Mouse (Mus musculus) adrenal gland, postnatal 14 days (tissue): ENCODE data around the gene Myo9a. TPM values are rescaled to one million over a fixed set of nuclear protein-coding genes. Genes with fewer than 3 reads are reported as not detected.
"Not testable (repeated sequence)": the region's sequence is repeated elsewhere in the genome, so short reads cannot be mapped to it uniquely, and the experiment has no call there.

Experiments used
- DNase-seq: peaks from one replicate; pipeline ENCODE4 v3.0.0; 2021; ENCODE audit warnings: mixed read lengths
- total RNA-seq: library from RNA; stranded (reverse); gene quantifications from 2 replicates; pipeline ENCODE4 v1.2.3, GENCODE M21; 2021

Gene Myo9a
- total RNA-seq, 1 experiment from 2014 or later, result 14.1 TPM

DNA sequence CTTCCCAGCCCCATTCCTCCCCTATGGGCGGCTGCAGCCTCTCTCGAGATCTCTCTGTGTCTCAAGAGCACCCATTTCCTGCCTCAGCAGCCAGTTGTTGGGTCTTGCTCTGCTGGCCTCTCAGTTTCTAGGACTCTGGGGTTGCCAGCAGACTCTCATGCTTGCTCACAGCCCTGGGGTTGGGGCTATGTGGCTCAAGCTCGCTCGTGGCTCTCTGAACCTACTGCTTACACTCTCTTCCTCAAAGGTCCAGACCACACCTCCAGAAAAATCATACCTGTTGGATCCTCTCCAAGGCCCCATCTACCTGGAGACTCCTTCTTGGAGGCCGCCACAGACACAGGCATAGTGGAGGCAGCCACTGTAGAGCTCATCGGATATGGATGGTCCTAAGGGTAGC is 198.8 kb downstream of the Myo9a start:
- DNase-seq, result no peak

DNA sequence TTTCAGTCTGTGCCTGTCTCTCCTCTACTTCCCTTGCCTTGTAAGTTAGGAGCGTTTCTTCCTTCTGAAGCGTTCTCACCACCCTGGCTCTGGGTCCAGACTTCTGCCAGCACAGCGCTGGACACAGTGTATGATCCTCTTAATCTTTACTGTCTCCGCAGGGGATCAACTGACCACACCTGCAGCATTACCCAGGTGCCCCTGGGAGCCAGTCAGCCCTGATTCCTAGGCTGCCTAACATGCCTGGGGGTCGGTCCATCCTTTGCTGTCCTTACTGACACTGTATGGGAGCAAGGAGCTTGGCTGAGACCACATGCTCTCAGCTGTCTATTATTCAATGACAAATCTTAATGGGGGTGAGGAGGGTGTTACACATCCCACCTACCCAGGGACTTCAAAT is 199.3 kb downstream of the Myo9a start:
- DNase-seq, result no peak

DNA sequence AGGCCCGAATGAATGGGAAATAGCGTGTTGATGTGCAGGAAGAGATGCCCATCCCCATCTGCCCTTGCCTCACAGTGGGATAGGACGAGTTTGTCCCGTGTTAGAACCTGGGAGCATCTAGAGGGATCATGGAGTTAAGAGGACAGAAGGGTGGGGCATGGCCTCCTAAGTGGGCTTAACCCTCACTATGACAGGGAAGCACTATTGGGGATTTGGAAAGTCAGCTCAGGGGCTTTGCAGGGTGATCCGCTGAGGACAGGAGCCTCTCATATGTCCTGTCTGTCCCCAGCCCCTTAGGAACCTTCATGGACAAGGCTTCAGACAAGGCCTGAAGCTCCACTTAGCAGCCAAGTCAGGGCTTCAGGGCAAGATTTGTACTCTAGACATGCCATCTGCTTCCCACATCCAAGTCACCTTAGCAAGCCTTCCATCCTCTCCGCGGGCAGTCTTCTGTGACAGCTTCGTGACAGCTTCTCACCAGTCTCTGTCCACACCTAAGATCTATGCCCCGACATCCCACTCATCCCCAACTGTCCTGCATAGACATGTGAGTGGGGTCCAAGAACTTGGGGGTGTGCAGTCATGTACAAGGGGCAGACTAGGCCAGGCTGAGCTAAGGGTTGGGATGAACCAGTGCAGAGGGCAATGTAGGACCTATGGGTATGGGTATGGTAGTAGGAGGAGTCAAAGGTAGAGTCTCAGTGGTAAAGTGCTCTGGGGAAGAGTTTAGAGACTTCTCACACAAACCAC is 200.5 kb downstream of the Myo9a start:
- no peak for DNase-seq

DNA sequence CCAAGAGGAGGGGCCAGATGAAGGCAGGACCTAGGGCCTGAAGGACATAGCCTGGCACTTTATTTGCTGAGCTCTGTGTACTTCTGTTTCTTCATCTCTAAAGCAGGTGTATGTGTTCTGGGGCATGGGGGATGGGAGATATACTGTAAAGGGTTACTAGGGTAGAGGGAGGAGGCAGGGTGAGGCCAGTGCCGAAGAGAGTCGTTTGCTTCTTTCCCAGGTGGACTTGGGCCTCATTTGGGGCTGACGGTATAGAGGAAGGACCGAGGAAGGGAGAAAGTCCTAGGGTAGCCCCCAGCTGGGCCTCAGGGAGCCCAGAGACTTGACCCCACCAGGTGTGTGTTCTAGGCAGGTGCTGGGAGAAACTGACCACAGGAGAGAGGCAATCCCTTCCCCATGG is 201.2 kb downstream of the Myo9a start:
- no peak for DNase-seq

DNA sequence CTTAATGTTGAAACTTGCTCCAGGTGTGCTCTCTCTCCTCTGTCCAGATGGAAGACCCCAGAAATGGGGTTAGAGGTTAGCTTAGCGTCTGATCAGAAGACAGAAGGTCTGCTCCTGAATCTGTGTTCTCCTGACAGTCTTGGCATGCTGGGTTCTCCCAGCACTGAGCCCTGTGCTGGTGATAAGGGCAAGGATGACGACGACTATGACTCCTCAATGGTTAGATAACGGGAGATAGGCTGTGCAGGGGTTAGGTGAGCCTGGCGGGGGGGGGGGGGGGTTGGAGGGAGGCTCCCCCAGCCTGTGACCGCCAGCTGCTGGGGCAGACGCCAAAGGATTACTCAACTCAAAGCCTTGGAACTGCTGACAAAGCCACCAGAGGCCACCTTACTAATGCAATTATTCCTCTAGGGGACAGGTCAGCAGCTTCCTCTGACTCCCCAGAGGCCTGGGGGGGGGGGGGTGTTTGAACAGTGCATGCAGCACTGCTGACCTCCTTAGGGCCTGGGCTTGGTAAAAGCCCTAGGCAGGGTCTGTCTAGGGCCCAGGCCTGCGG is 201.9 kb downstream of the Myo9a start:
- DNase-seq, result peak; percentile 86

DNA sequence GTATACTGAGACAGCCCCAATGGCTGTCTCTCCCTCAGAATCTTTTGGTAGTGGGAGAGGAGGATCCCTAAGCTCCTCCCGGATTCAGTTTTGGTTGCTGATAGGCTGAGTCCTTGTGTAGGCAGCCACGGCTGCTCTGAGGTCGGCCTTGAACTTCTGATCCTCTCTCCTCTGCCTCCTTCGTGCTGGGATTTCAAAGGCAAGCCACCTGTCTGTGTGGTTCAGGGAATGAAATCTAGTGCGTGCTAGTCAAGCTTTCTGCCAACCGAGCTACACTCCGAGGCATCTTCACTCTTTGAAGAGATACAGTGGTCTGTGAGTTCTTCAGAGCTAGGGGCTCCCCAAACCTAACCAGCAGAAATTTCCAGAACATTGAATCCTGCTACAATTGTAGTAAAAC is 202.9 kb downstream of the Myo9a start:
- DNase-seq, result no peak

DNA sequence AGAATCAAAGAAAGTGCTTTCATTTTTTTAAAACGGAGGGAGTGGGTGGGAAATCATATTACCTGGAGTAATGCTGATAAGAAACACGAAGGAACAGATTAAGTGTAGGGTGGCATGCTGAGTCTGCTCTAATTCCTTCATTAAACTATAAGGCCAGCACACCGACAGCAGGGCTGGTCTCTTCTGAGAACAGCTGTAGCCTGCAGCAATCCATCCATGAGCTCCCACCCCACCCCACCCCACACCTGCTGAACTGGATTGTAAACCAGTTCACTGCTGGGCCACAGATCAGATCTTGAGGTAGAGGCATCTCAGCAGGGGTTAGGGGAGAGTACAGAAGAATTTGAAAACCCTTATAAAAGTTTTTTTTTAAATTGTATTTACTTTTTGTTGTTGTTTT is 204.5 kb downstream of the Myo9a start:
- DNase-seq, result no peak

DNA sequence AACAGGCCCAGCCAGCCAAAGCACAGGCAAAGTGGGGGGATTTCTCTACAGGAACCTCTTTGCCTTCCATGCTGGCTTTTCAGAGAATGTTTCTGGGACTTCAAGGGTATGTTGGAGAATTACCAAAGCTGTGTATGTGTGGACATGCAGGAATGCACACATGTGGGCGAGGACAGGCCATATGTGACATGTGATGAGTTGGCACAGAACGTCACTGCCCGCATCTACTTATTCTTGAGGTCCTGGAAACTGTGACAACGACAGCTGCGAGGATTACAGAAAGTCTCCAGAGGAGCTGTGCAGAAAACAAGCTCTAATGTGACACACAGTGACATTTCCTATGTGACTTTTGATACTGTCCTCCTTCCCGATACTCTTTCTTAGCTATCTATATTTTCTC is 205.0 kb downstream of the Myo9a start:
- DNase-seq, result no peak

DNA sequence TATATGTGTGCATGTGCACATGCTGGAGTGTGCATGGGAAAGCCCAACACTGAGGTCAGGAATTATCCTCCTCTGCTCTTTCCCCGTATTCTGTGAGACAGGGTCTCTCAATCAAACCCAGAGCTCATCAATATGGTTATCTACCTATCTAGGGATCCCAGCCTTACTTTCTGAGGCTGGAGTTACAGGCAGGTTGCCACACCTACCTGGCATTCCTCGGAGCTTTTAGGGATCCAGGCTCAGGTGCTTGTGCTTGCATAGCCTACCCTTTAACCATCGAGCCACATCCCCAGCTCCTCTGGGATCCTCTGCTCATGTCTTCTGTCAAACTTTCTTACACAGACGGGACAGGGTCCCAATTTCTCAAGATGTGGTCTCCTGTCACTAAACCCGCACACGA is 205.8 kb downstream of the Myo9a start:
- DNase-seq, result no peak

DNA sequence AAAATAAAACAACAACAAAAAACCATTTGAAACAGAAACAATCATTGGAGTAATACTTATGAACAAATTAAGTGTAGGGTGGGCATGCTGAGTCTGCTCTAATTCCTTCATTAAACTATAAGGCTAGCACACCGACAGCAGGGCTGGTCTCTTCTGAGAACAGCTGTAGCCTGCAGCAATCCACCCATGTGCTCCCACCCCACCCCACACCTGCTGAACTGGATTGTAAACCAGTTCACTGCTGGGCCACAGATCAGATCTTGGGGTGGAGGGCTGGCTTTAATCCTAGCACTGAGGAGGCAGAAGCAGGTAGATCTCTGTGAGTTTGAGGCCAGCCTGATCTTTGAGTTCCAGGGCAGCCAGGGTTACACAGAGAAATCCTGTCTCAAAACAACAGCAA is 207.4 kb downstream of the Myo9a start:
- not testable (repeated sequence) for DNase-seq

DNA sequence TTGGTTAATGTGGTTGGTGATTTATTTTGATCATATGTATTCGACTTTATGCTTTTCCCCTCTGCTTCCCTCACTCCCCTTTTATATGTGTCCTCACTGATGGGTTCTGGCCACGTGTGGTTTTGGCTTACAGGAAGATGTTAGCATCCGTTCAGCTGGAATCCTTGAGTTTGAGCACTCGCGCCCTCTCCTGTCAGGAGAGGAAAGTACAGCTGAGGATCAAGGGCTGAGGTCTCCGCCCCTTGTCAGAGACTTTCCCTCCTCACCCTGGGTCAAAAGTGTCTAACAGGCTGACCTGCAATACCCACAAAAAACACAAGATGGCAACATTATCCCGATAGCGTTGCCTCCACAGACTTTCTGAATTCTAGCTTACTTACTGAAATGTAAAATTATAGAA is 208.6 kb downstream of the Myo9a start:
- DNase-seq, result peak; percentile 92

DNA sequence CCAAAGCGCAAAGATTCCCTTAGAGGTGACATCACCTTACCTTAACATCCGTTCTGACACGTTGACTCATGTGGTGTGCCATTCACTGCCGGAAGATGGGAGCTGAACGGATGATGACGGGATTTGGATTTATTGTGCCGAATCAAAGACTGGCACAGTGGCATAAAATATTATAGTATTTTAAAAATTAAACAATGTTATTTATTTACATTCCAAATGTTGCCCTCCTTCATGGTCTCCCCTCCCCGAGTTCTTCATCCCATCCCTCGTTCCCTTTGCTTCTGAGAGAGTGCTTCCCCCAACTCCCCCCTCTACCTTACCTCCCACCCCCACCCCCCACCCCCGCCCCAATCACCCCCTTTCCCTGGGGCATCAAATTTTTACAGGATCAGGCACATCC is 209.9 kb downstream of the Myo9a start, which contains the start of gene Nr2e3:
Gene Nr2e3 (minus strand): TSS at position 101 of the 400 bp plus-strand sequence.
- DNase-seq, result no peak

DNA sequence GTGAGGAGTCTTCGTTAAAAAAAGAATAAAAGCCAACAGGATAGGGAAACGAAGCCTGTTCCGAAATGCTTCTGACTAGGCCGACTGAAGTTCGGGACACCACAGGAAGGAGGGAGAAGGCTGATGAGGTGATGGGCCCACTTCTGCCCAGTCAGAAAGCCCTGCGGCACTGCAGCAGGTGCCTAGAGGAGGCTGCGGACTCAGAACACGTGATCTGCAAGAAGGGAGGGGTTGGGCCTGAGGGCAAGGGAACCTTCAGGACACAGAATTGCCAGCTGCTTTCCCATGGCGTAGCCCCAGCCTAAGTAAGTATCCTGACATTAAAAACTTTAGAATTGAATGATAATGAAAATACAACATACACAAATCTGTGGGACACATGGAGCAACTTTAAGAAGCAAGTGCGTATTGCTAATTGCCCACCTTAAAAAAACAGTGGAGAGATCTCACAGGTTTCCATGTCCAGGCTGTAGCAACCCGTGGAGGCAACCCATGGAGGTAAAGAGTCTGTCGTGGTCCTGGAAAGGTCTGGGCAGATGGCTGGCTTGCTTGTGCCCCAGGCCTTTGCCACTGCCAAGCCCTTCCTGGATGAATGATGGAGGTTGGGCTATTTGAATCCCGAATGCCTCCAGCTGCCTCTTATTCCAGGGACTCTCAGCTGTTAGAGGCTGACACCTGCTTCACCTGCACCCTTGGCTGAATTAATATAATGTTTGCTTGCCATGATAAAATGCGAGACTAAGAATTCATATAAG is 210.7 kb downstream of the Myo9a start:
- no peak for DNase-seq

DNA sequence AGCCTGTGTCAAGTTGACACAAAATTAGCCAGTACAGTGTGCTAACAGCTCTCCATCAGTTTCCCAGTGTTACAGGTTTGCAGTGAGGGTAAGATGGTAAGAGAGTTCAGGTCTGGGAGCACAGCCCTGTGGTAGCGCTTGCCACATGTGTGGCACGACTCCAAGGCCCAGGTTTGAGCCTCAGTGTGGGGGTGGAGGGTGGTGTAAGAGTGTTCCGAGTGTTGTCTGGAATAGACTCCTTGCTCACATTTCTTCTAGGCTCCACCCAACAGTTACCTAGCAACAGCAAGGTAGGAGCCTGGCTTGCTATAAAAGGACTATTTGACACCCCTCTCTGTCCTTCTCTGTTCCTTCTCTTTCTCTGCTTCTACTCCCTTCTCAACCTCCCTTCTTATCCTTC is 213.7 kb downstream of the Myo9a start:
- peak; percentile 44 for DNase-seq

DNA sequence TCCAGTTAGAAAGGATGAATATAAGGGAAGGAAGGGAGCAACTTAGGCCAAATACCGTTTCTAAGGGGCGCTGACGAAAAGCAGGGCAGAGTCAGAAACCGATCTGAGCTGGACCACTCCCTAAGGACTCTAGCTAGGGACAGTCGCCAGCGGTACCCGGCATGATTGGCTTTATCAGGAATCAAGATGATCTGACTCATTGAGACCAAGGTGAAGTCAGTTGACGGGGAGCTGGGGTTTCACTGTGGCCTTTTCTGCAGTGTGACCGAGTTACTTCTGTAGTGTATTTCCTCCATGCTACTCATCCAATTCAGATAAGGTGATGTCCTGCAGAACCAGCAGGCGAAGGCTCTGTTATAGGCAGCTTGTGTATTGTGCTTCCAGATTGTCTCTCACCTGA is 214.3 kb downstream of the Myo9a start:
- no peak for DNase-seq

DNA sequence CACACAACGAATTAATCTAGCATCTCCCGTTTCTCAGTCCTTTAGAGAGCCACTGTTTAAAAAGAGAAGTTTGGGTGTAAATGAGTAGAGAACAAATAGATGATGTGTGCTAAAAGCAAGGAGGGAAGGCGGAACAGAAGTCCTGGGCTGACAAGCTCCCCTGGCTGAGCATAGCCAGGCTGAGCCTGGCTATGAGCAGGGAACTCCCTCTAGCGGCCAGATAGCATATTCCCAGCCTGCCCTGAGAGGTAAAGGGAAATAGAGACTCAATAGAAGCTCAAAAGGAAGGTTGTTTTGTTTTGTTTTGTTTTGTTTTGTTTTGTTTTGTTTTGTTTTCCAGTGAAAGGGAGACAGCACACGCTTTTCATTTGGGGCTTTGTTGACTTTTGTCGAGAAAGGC is 218.7 kb downstream of the Myo9a start:
- DNase-seq, result peak; percentile 80

DNA sequence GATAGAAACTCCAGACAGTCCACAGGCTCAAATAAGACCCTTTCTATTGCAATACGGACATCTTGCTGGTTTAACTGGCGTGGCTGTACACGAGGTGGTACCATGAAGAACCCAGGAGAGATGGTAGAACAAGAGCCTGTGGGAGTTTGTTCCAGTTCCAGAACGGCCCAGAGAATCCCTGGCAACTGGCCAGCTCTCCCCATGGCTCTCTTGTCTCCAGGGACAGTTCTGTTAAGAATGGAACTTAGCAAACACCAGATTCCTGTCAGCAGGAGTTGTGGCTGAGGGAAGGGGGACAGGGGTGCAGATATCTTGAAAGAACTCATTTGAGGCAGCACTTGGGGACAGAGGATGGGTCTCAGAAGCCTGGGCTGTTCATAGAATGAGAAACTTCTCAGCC is 220.6 kb downstream of the Myo9a start:
- DNase-seq, result peak; percentile 26

Other genes with a start within 250 kb of the Myo9a start
- gene Hexa, start 211.4 kb upstream of the Myo9a start, total RNA-seq, result 81.3 and 83.2 TPM in 2 replicates
- 0.82 and 1.7 TPM in 2 replicates for gene Tmem202, start 211.0 kb upstream of the Myo9a start, total RNA-seq
- gene Celf6, start 173.0 kb upstream of the Myo9a start, total RNA-seq, result 4.3 and 6.9 TPM in 2 replicates
- gene Parp6, start 133.6 kb upstream of the Myo9a start, total RNA-seq, result 30.2 and 37.3 TPM in 2 replicates
- 647 and 658 TPM in 2 replicates for gene Pkm, start 94.5 kb upstream of the Myo9a start, total RNA-seq
- gene Gramd2, start 70.8 kb upstream of the Myo9a start, total RNA-seq, result 0.26 and 0.52 TPM in 2 replicates
- gene Senp8, start 186 bp upstream of the Myo9a start, total RNA-seq, result 5.5 and 6.6 TPM in 2 replicates
- 0.53 TPM in 1 of 2 replicates, not detected in the other for gene Nr2e3, start 209.8 kb downstream of the Myo9a start, total RNA-seq